Mouse (Mus musculus) lung, postnatal 0 days (tissue): ENCODE results near the gene Zdhhc24. TPM values are rescaled to one million over a fixed set of nuclear protein-coding genes. Genes with fewer than 3 reads are reported as not detected.
"Not testable (repeated sequence)": the region's sequence is repeated elsewhere in the genome, so short reads cannot be mapped to it uniquely, and the experiment has no call there.

Source experiments
- ATAC-seq: fragments of 200-750 bp; cut with Nextera tagmentation; 2 replicates; pipeline ENCODE4 v1.8.0; 2017; ENCODE audit warnings: moderate library complexity
- DNase-seq: peaks from one replicate; pipeline ENCODE4 v3.0.0-alpha.2; 2016; ENCODE audit warnings: low spot score
- H3K27ac ChIP-seq: fragments of 300-500 bp; sonication (generic); 2 replicates; pipeline ENCODE4 v1.5.1; 2014; ENCODE audit warnings: antibody characterized with exemption, mild to moderate bottlenecking, low read length, mixed read lengths
- H3K27me3 ChIP-seq: fragments of 300-500 bp; sonication (generic); replicated peaks from 2 replicates; pipeline ENCODE4 v1.6.1; 2014; ENCODE audit warnings: low read length, mixed read lengths; ENCODE audit not compliant: insufficient read depth
- H3K36me3 ChIP-seq: fragments of 300-500 bp; sonication (generic); 2 replicates; pipeline ENCODE4 v1.6.1; 2014; ENCODE audit warnings: low read length, mixed read lengths; ENCODE audit not compliant: insufficient read depth
- H3K4me1 ChIP-seq: fragments of 300-500 bp; sonication (generic); 2 replicates; pipeline ENCODE4 v1.6.1; 2014; ENCODE audit warnings: antibody characterized with exemption, low read depth, low read length, mixed read lengths; ENCODE audit not compliant: insufficient read depth
- H3K4me2 ChIP-seq: fragments of 300-500 bp; sonication (generic); replicated peaks from 2 replicates; pipeline ENCODE4 v1.6.1; 2014; ENCODE audit warnings: low read depth, mild to moderate bottlenecking, low read length, moderate library complexity, mixed read lengths
- H3K4me3 ChIP-seq: fragments of 300-500 bp; sonication (generic); 2 replicates; pipeline ENCODE4 v1.5.1; 2014; ENCODE audit warnings: low read depth, low read length
- H3K9ac ChIP-seq: fragments of 300-500 bp; sonication (generic); replicated peaks from 2 replicates; pipeline ENCODE4 v1.6.1; 2014; ENCODE audit warnings: low read depth, mild to moderate bottlenecking
- H3K9me3 ChIP-seq: fragments of 300-500 bp; sonication (generic); 2 replicates; pipeline ENCODE4 v1.6.1; 2016; ENCODE audit warnings: low read length, mixed read lengths
- CTCF ChIP-seq: IDR thresholded peaks from 2 replicates; pipeline ENCODE4 v1.5.1; 2016; ENCODE audit warnings: antibody characterized with exemption, mild to moderate bottlenecking
- EP300 ChIP-seq: IDR thresholded peaks from 2 replicates; pipeline ENCODE4 v1.6.1; 2016; ENCODE audit warnings: antibody characterized with exemption, mild to moderate bottlenecking, control low read depth
- WGBS: fragments of 180-500 bp; shearing (Covaris S2); extraction: QIAGEN DNeasy Blood & Tissue Kit; methylation state at CpG from one replicate; pipeline ENCODE4 v1.1.7; 2014; 5-methylcytosine and 5-hydroxymethylcytosine counted together
- polyA plus RNA-seq: library from polyadenylated mRNA; unstranded; fragments of >200 nt; fragmentation: Nextera tagmentation; extraction: Ambion mirVana; gene quantifications from 2 replicates; pipeline ENCODE4 v1.2.1, GENCODE M21; 2015

Gene Zdhhc24
- polyA plus RNA-seq, 1 experiment from 2014 or later: 8.1 TPM

DNA sequence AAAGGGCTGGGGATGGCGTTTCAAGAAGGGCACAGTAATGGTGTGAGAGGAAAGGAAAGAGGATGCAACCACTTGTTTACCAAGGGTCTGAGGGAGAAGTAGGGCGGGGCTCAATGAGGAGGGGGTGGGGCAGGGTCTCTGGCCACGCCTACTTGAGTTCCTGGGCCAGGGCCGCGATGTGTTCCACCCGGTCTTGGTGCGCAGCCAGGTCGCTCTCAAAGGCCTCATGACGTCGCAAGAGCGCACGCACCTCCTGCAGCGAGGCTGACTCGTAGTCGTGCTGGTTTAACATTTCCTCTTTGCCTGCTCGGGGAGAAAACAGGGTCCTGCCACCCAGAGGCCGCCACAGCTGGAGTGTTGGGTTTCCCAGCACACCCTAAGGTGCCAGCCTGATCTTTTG is 13.3 kb upstream of the Zdhhc24 start:
- DNase-seq: peak; percentile 62
- Histone ChIP-seq H3K36me3 (no peaks in the 10 kb centered on the region), H3K27ac (no peak overlapping the region), H3K4me1 (no peaks in the 10 kb centered on the region), H3K4me3 (no peak overlapping the region; the same call in 1 of the 2 replicates), H3K27me3 (no peaks in the 10 kb centered on the region), H3K4me2 (peak overlapping the region; percentile 9; the same call in 1 of the 2 replicates), H3K9ac (no peak overlapping the region), H3K9me3 (no peaks in the 10 kb centered on the region)
- TF ChIP-seq CTCF (no peak), EP300 (no peak)
- peak; percentile 23; the same call in 1 of the 2 replicates for ATAC-seq
- WGBS: 3% methylated on average over 17 of the region's 17 CpGs

DNA sequence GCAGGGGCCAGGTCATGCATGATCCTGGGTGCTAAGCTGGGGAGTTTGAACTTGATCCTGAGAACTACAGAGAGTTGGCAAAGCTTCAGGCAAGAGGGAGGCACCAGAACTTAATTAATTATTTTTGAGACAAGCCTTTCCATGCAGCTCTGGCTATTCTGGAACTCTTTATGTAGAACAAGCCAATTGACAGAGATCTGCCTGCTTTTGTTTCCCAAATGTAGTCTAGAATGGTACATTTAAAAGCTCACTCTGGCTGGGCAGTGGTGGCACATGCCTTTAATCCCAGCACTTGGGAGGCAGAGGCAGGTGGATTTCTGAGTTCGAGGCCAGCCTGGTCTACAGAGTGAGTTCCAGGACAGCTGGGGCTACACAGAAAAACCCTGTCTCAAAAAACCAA is 3.9 kb upstream of the Zdhhc24 start:
- 64% methylated on average over 1 of the region's 1 CpGs for WGBS
- not testable (repeated sequence) for H3K27ac ChIP-seq, H3K27me3 ChIP-seq, H3K9me3 ChIP-seq, ATAC-seq, H3K4me3 ChIP-seq, H3K4me1 ChIP-seq, H3K4me2 ChIP-seq, H3K36me3 ChIP-seq, H3K9ac ChIP-seq, DNase-seq

GRCm38 (mm10) chr19:4876241-4876640 is 2.2 kb upstream of the Zdhhc24 start:
- DNase-seq: no peak
- no peak for ATAC-seq
- H3K4me3 ChIP-seq: no peak overlapping the region
- WGBS: 59% methylated on average over 3 of the region's 4 CpGs
- H3K9me3 ChIP-seq: no peaks in the 10 kb centered on the region
- no peaks in the 10 kb centered on the region for H3K36me3 ChIP-seq
- TF ChIP-seq CTCF (no peak), EP300 (no peak)
- no peak overlapping the region for H3K27ac ChIP-seq
- H3K4me2 ChIP-seq: no peak overlapping the region
- no peak overlapping the region for H3K9ac ChIP-seq
- H3K4me1 ChIP-seq: peaks cover 4% of the 10 kb centered on the region; the same call in 1 of the 2 replicates
- 0 out of 2 replicates have a peak, but pooled peaks cover 3% of the 10 kb centered on the region for H3K27me3 ChIP-seq

DNA sequence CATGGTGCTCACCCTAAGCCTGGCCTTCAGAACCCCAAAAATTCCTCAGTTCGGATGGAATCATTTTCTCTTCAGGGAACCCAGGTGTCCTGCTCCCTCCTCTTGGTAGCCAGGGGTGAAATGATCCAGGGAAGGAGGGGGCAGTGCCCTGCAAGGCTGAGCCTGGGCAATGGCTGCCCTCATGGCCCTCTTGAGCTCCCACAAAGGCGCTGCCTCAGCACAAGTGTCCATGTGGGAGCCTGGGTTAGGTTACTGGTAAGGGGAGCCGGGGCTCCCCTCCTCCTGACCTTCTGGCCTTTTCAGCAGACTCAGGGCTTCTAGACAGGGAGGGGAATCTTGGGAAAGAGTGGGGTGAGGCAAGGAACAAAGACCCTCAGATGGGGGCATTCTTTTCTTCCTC is 1.7 kb upstream of the Zdhhc24 start:
- WGBS: 63% methylated on average over 3 of the region's 3 CpGs
- DNase-seq (no peak), ATAC-seq (no peak)
- H3K27me3 ChIP-seq: 0 out of 2 replicates have a peak, but pooled peaks cover 3% of the 10 kb centered on the region
- no peak overlapping the region for H3K9ac ChIP-seq
- no peaks in the 10 kb centered on the region for H3K36me3 ChIP-seq
- H3K9me3 ChIP-seq: no peaks in the 10 kb centered on the region
- H3K4me3 ChIP-seq: no peak overlapping the region
- TF ChIP-seq CTCF (no peak), EP300 (no peak)
- H3K4me1 ChIP-seq: peaks cover 4% of the 10 kb centered on the region; the same call in 1 of the 2 replicates
- no peak overlapping the region for H3K27ac ChIP-seq
- H3K4me2 ChIP-seq: no peak overlapping the region

- ATAC-seq: peak; percentile 5; the same call in 1 of the 2 replicates
- H3K9me3 ChIP-seq: no peaks in the 10 kb centered on the region
- H3K4me1 ChIP-seq: peaks cover 4% of the 10 kb centered on the region; the same call in 1 of the 2 replicates
- 4% methylated on average over 17 of the region's 17 CpGs for WGBS
- H3K27me3 ChIP-seq: 0 out of 2 replicates have a peak, but pooled peaks cover 3% of the 10 kb centered on the region
- H3K4me2 ChIP-seq: peak within 1 kb of the TSS; percentile 97
- peak; percentile 38 for DNase-seq
- H3K9ac ChIP-seq: peak within 1 kb of the TSS; percentile 82
- no peaks in the 10 kb centered on the region for H3K36me3 ChIP-seq
- peak within 1 kb of the TSS; percentile 80 for H3K4me3 ChIP-seq
- peak within 1 kb of the TSS; percentile 26; the same call in 1 of the 2 replicates for H3K27ac ChIP-seq
- TF ChIP-seq CTCF: no peak
- no peak for TF ChIP-seq EP300
Measured at GRCm38 (mm10) chr19:4877785-4878184, 683 bp upstream of the Zdhhc24 start, which contains the start of gene Actn3. Actn3 (minus strand) TSS chr19:4877909.

DNA sequence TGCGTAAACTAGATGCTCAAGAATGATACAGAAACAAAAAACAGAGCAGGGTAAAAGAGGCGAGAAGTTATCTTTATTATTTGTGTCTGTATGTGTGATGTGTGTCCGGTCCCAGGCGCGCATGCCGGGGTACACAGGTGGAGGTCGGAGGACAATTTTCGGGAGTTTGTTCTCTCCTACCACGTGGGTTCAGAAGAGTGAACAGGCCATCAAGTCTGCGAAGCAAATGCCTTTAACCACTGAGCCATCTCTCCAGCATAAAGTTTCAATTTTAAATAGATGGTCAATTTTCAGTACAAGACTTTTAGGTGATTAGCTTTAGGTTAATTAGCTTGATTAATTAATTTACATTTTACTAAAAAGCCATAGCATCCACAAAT is 846 bp downstream of the Zdhhc24 start:
- Histone ChIP-seq H3K4me3 (peak overlapping the region; percentile 80; the same call in 1 of the 2 replicates), H3K9ac (peak overlapping the region; percentile 82; the same call in 1 of the 2 replicates), H3K27me3 (0 out of 2 replicates have a peak, but pooled peaks cover 3% of the 10 kb centered on the region), H3K4me1 (peaks cover 4% of the 10 kb centered on the region; the same call in 1 of the 2 replicates), H3K9me3 (no peaks in the 10 kb centered on the region), H3K27ac (no peak overlapping the region), H3K4me2 (peak overlapping the region; percentile 97; the same call in 1 of the 2 replicates), H3K36me3 (no peaks in the 10 kb centered on the region)
- DNase-seq (no peak), ATAC-seq (no peak)
- no peak for TF ChIP-seq EP300
- TF ChIP-seq CTCF: no peak
- WGBS: 61% methylated on average over 10 of the region's 10 CpGs

GRCm38 (mm10) chr19:4883961-4884360 is 5.5 kb downstream of the Zdhhc24 start:
- Histone ChIP-seq H3K36me3 (no peaks in the 10 kb centered on the region), H3K27me3 (no peaks in the 10 kb centered on the region), H3K9me3 (no peaks in the 10 kb centered on the region), H3K9ac (no peak overlapping the region), H3K27ac (no peak overlapping the region), H3K4me1 (no peaks in the 10 kb centered on the region), H3K4me3 (no peak overlapping the region), H3K4me2 (no peak overlapping the region)
- no peak for TF ChIP-seq EP300
- no peak for TF ChIP-seq CTCF
- 87% methylated on average over 4 of the region's 4 CpGs for WGBS
- no peak for DNase-seq
- no peak for ATAC-seq
